Mouse (Mus musculus) T-helper 17 cell (primary cell): ENCODE measurements around the gene Uckl1.

Source experiments
- in situ Hi-C, 2 experiments: fragments of 300-600 bp; cut with MboI, MseI; formaldehyde crosslinking; loops; 1 replicate in 1 of 2; 2 replicates in 1 of 2; pipeline ENCODE4 v1.15.1; 2025; ENCODE audit warnings: high pct_unique_total_duplicates in 2 of 2

Gene Uckl1

GRCm38 (mm10) chr2:181529076-181529475, 55.6 kb downstream of the Uckl1 start:
- in situ Hi-C loops: loop anchor here in 1 of 2 experiments (5.0 kb wide), 1 partner anchor 48 kb away; no protein-coding TSS in a partner anchor

GRCm38 (mm10) chr2:181525526-181525925, 59.2 kb downstream of the Uckl1 start:
- in situ Hi-C loops: loop anchor here in 1 of 2 experiments (5.0 kb wide), 1 partner anchor 52 kb away; no protein-coding TSS in a partner anchor

- in situ Hi-C loops: loop anchor here in 1 of 2 experiments (25.0 kb wide), 1 partner anchor 811 kb away; the partner anchor contains the start of genes Dido1 and Gid8
Observed at GRCm38 (mm10) chr2:181522811-181523210, 61.9 kb downstream of the Uckl1 start.

- in situ Hi-C loops: loop anchor here in 1 of 2 experiments (25.0 kb wide), 1 partner anchor 809 kb away; the partner anchor contains the start of genes Dido1 and Gid8
Observed at GRCm38 (mm10) chr2:181521491-181521890, 63.2 kb downstream of the Uckl1 start.

- in situ Hi-C loops: loop anchor here in 1 of 2 experiments (25.0 kb wide), 1 partner anchor 809 kb away; the partner anchor contains the start of genes Dido1 and Gid8
Observed at GRCm38 (mm10) chr2:181520936-181521227, 63.8 kb downstream of the Uckl1 start.

GRCm38 (mm10) chr2:181520118-181520935, 64.4 kb downstream of the Uckl1 start, which contains the start of gene Dnajc5:
Gene Dnajc5 (plus strand): TSS chr2:181520485.
- in situ Hi-C loops: loop anchor here in 1 of 2 experiments (25.0 kb wide), 1 partner anchor 808 kb away; the partner anchor contains the start of genes Dido1 and Gid8

- in situ Hi-C loops: loop anchor here in 1 of 2 experiments (25.0 kb wide), 1 partner anchor 807 kb away; the partner anchor contains the start of genes Dido1 and Gid8
Observed at GRCm38 (mm10) chr2:181519201-181519600, 65.5 kb downstream of the Uckl1 start.
